Mouse (Mus musculus): ENCODE measurements around the gene Ing5. TPM values are rescaled to one million over a fixed set of nuclear protein-coding genes. Genes with fewer than 3 reads are reported as not detected.
"Not testable (repeated sequence)": the region's sequence is repeated elsewhere in the genome, so short reads cannot be mapped to it uniquely, and the experiment has no call there.

Ing5 gene
- polyA plus RNA-seq, 1 experiment, result 6.1 TPM

DNA sequence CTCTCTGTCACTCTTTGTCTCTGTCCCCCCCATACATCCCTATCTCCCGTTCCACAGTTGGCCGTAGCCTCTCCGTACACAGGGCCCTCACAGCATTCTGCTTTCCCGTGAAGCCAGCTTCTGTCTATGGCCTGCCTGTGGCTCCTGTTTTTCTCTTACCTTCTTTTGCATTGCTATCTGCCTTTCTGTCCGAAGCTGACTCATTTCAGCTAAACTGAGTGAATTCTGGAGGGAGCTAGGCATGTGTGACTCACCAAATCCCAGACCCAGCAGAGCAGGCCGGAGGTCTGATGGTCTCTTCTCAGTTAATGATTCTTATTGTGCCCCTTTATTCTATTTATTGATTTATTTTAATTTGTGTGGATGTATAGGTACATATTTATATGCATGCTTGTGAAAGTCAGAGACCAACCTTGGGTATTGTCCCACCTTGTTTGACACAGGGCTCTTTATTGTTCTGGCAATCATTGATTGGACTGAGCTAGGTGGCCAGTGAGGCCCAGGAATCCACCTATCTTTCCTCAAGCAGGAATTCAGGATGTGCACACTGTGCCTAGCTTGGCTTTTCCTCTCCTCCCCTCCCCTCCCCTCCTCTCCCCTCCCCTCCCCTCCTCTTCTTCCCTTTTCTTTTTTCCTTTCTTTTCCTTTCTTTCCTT is 32.2 kb downstream of the Ing5 start:
- Histone ChIP-seq H3K27me3 (ENCODE audit: control insufficient read depth, insufficient read depth, insufficient read length) (no peaks in the 10 kb centered on the region), H3K79me3 (ENCODE audit: low read depth) (no peaks in the 10 kb centered on the region)
- TF ChIP-seq MYOD1 (IDR thresholded peaks at IDR 0.05; ENCODE audit: control insufficient read depth, insufficient read length, low read depth), result no peak

DNA sequence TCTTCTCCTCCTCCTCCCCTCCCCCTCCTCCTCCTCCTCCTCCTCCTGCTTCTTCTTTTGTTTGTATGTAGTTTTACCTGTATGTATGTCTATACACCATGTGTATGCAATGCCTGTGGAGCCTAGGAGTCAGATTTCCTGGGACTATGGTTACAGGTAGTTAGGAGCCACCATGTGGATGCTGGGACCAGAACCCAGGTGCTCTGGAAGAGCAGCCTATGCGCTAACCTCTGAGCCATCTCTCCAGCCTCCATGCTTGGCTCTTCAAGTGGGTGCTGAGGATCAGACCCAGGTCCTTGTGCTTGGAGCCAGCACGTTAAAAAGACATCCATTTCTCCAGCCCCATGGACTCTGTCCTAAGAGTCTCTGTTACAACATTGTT is 32.8 kb downstream of the Ing5 start:
- no peak overlapping the region for H3K4me3 ChIP-seq (ENCODE audit: insufficient read depth, poor library complexity, severe bottlenecking)
- no peak overlapping the region for H3ac ChIP-seq (ENCODE audit: control insufficient read depth, insufficient read length, low read depth)
- H3K27me3 ChIP-seq (ENCODE audit: control insufficient read depth, insufficient read depth, insufficient read length), result no peaks in the 10 kb centered on the region
- TF ChIP-seq MYOG (IDR thresholded peaks at IDR 0.05; ENCODE audit: control insufficient read depth, extremely low read depth, insufficient read length), result no peak
- TF ChIP-seq FOSL1 (IDR thresholded peaks at IDR 0.05; ENCODE audit: insufficient read depth, low read length, poor library complexity, severe bottlenecking), result no peak
- no peak for TF ChIP-seq CTCF (IDR thresholded peaks at IDR 0.05; ENCODE audit: control insufficient read depth, insufficient read depth, insufficient read length)
- no peak for TF ChIP-seq CEBPB (IDR thresholded peaks at IDR 0.05; ENCODE audit: low read depth)
- TF ChIP-seq MAX (IDR thresholded peaks at IDR 0.05), result no peak
- no peak for TF ChIP-seq USF1 (IDR thresholded peaks at IDR 0.05; ENCODE audit: low read depth)
- no peak for TF ChIP-seq MYOD1 (IDR thresholded peaks at IDR 0.05; ENCODE audit: control insufficient read depth, insufficient read length, low read depth)
- H3K36me3 ChIP-seq (ENCODE audit: control insufficient read depth, insufficient read depth), result peaks cover 2% of the 10 kb centered on the region
- H3K79me3 ChIP-seq (ENCODE audit: low read depth), result no peaks in the 10 kb centered on the region
- no peaks in the 10 kb centered on the region for H3K79me2 ChIP-seq (ENCODE audit: control insufficient read depth, insufficient read depth)

More for the DNA sequence above, 32.2 kb downstream of the Ing5 start:
- Histone ChIP-seq H3K4me3 (ENCODE audit: insufficient read depth, poor library complexity, severe bottlenecking) (no peak overlapping the region), H3K36me3 (ENCODE audit: control insufficient read depth, insufficient read depth) (peaks cover 2% of the 10 kb centered on the region), H3K79me2 (ENCODE audit: control insufficient read depth, insufficient read depth) (no peaks in the 10 kb centered on the region), H3ac (ENCODE audit: control insufficient read depth, insufficient read length, low read depth) (no peak overlapping the region)

DNA sequence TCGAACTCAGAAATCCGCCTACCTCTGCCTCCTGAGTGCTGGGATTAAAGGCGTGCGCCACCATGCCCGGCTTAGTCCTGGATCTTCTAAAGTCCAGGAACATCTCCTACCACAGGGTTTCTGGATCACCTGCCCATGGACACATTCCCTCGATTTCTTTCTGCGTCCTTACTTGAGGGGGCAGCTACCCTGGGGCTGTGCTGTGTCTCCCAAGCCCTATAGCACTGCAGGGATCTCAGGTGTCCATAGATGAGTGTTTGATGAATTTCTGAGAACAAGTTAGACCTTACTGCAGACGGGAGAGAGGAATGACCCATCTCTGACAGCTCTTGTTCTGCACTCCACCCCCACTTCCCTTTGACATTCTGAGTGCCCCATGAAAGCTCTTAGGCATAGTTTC is 33.6 kb downstream of the Ing5 start:
- Histone ChIP-seq H3K79me3 (ENCODE audit: low read depth) (no peaks in the 10 kb centered on the region), H3ac (ENCODE audit: control insufficient read depth, insufficient read length, low read depth) (no peak overlapping the region), H3K4me3 (ENCODE audit: insufficient read depth, poor library complexity, severe bottlenecking) (no peak overlapping the region), H3K36me3 (ENCODE audit: control insufficient read depth, insufficient read depth) (peaks cover 2% of the 10 kb centered on the region), H3K79me2 (ENCODE audit: control insufficient read depth, insufficient read depth) (no peaks in the 10 kb centered on the region), H3K27me3 (ENCODE audit: control insufficient read depth, insufficient read depth, insufficient read length) (no peaks in the 10 kb centered on the region)
- no peak for TF ChIP-seq MYOD1 (IDR thresholded peaks at IDR 0.05; ENCODE audit: control insufficient read depth, insufficient read length, low read depth)
- no peak for TF ChIP-seq MAX (IDR thresholded peaks at IDR 0.05)
- no peak for TF ChIP-seq CTCF (IDR thresholded peaks at IDR 0.05; ENCODE audit: control insufficient read depth, insufficient read depth, insufficient read length)
- no peak for TF ChIP-seq USF1 (IDR thresholded peaks at IDR 0.05; ENCODE audit: low read depth)
- no peak for TF ChIP-seq CEBPB (IDR thresholded peaks at IDR 0.05; ENCODE audit: low read depth)
- no peak for TF ChIP-seq FOSL1 (IDR thresholded peaks at IDR 0.05; ENCODE audit: insufficient read depth, low read length, poor library complexity, severe bottlenecking)
- TF ChIP-seq MYOG (IDR thresholded peaks at IDR 0.05; ENCODE audit: control insufficient read depth, extremely low read depth, insufficient read length), result no peak

DNA sequence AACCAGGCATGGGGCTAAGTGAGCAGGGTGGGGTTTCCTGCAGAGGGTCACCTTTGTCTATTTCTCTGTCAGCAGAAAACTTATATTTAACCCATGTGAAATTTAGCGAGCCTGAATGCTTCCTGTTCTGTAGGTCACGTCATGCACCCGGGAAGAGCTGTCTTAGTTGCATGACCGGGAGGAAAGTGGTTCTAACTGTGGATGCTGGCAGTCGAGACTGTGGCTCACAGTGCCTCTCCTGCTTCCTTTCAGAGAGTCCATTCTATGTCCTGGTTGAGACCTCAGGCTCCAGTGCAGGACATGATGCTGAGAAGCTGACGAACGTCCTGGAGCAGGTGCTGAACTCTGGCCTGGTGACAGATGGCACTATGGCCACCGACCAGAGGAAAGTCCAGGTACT is 34.8 kb downstream of the Ing5 start:
- not testable (repeated sequence) for H3K79me3 ChIP-seq (ENCODE audit: low read depth); H3K27me3 ChIP-seq (ENCODE audit: control insufficient read depth, insufficient read depth, insufficient read length); H3K4me3 ChIP-seq (ENCODE audit: insufficient read depth, poor library complexity, severe bottlenecking); H3ac ChIP-seq (ENCODE audit: control insufficient read depth, insufficient read length, low read depth); H3K79me2 ChIP-seq (ENCODE audit: control insufficient read depth, insufficient read depth); H3K36me3 ChIP-seq (ENCODE audit: control insufficient read depth, insufficient read depth)

DNA sequence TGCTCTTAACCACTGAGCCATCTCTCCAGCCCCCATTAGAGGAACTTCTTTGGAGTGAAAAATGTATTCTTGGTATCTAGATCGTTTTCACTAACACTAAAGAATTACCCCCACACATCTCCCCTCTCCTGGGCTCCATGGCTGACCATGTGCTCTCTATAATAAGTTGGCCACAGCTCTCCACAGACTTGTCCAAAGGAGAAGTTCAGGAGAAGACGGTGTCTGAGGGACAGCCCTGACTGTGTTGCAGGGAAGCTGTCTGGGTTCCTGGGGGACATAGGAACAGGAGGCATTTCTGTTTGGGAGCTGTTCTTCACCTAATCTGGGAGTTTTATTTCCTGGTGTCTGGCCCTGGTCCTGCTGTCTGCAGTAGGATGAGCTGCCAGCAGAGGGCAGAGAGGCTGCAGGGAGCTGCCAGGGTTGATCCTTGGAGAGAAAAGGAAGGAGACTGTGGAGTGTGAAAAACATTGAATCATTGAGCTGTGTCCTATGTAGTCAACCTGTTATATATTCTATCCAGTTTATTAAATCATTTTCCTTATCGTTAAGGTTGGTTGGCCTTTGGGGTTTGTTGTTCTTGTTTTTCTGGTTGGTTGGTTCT is 42.1 kb downstream of the Ing5 start:
- H3K4me3 ChIP-seq (ENCODE audit: insufficient read depth, poor library complexity, severe bottlenecking); H3ac ChIP-seq (ENCODE audit: control insufficient read depth, insufficient read length, low read depth); H3K27me3 ChIP-seq (ENCODE audit: control insufficient read depth, insufficient read depth, insufficient read length); H3K36me3 ChIP-seq (ENCODE audit: control insufficient read depth, insufficient read depth); H3K79me3 ChIP-seq (ENCODE audit: low read depth); H3K79me2 ChIP-seq (ENCODE audit: control insufficient read depth, insufficient read depth): not testable (repeated sequence)

DNA sequence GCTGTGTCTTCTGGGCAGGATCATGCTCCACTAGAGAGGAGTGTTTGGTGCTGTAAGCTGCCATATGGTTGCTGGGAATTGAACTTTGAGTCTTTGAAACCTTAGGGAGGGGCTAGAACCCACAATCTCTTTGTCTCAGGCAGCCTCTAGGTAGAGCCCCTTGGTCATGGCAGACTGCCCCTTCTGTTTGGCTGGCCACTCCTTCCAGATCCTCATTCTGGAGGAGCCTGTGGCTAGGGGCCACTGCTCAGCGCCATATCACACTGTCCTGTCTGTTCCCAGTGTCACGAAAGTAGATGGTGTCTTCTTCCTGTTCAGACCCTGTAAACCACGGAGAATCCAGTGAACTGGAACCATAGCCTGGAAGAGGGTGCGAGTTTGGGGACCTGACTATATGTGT is 52.0 kb downstream of the Ing5 start:
- not testable (repeated sequence) for H3K4me3 ChIP-seq (ENCODE audit: insufficient read depth, poor library complexity, severe bottlenecking); H3K36me3 ChIP-seq (ENCODE audit: control insufficient read depth, insufficient read depth); H3ac ChIP-seq (ENCODE audit: control insufficient read depth, insufficient read length, low read depth); H3K27me3 ChIP-seq (ENCODE audit: control insufficient read depth, insufficient read depth, insufficient read length); H3K79me3 ChIP-seq (ENCODE audit: low read depth); H3K79me2 ChIP-seq (ENCODE audit: control insufficient read depth, insufficient read depth)

DNA sequence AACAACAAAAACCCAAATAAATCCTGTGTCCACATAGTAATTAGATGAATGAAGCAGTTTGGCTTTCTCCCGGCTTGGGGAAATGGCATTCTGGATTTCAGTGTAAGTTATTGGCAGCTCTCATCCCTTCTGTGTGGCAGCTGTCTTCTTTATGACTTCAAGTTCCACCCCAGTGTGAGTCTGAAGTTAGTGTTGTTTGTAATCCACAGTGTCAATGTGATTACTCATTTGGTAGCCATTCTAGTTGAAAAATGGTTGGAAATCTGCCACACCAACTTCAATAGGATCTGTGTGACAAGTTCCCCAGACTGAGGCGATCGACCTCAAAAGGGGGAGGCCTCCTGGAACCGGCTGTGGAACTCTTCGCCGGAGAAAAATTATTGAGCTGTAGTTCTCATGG is 53.6 kb downstream of the Ing5 start:
- no peaks in the 10 kb centered on the region for H3K27me3 ChIP-seq (ENCODE audit: control insufficient read depth, insufficient read depth, insufficient read length)

More for the DNA sequence above, 53.6 kb downstream of the Ing5 start:
- no peaks in the 10 kb centered on the region for H3K36me3 ChIP-seq (ENCODE audit: control insufficient read depth, insufficient read depth)
- no peak overlapping the region for H3K4me3 ChIP-seq (ENCODE audit: insufficient read depth, poor library complexity, severe bottlenecking)
- TF ChIP-seq MYOD1 (IDR thresholded peaks at IDR 0.05; ENCODE audit: control insufficient read depth, insufficient read length, low read depth), result no peak
- no peak for TF ChIP-seq CTCF (IDR thresholded peaks at IDR 0.05; ENCODE audit: control insufficient read depth, insufficient read depth, insufficient read length)
- no peak for TF ChIP-seq MAX (IDR thresholded peaks at IDR 0.05)
- TF ChIP-seq CEBPB (IDR thresholded peaks at IDR 0.05; ENCODE audit: low read depth), result no peak
- no peak for TF ChIP-seq USF1 (IDR thresholded peaks at IDR 0.05; ENCODE audit: low read depth)
- no peak for TF ChIP-seq FOSL1 (IDR thresholded peaks at IDR 0.05; ENCODE audit: insufficient read depth, low read length, poor library complexity, severe bottlenecking)
- no peaks in the 10 kb centered on the region for H3K79me3 ChIP-seq (ENCODE audit: low read depth)
- H3K79me2 ChIP-seq (ENCODE audit: control insufficient read depth, insufficient read depth), result no peaks in the 10 kb centered on the region
- no peak overlapping the region for H3ac ChIP-seq (ENCODE audit: control insufficient read depth, insufficient read length, low read depth)
